Mouse (Mus musculus): ENCODE data around the gene Adamts16.

Adamts16 gene

DNA sequence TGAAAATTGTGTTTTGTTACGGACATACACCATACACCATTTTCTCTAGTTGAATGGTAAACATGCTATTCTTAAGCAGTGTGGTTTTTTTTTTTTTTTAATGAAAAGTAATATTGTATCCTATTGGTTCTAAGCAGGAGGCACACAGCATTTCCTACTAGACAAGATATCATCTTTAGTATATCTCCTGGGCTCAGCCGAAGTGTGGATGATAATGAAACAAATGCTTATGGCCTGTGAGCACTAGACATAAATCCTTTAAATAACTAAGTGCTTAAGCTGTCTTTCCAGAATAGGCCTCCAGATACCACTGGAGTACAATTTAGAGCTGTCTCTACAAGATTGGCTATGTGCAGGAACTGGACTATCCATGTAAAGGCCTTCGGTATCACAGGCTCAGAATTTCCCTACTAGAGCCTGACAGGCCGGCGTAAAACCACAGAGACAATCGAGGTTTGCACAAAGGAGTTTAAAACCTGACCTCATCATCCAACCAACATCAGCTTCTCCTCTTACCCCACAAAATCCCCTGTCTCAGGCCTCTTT, 8.9 kb downstream of the Adamts16 start:
- DNase-seq (ENCODE audit: low read depth), result no peak

GRCm38 (mm10) chr13:70831041-70831440, 10.6 kb downstream of the Adamts16 start:
- no peak for DNase-seq (ENCODE audit: low read depth)

DNA sequence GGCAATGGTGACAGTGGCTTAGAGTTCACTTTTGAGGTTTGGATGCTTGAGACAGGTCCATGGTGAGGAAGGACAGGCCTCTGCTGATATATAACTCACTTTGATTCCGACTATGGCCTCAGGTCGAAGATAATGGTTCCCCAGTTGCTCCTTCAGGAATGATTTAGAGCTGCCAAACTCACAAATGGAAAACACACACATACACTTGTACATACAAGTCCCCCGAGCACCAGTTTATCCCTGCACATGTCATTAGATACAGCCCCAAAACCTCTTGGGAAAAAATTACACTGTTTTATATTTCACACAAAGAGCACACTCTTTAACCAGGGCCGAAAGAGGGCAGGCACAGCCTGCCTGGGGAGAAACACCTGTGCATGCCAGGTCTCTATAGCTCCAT, 14.1 kb downstream of the Adamts16 start:
- DNase-seq (ENCODE audit: low read depth), result no peak

DNA sequence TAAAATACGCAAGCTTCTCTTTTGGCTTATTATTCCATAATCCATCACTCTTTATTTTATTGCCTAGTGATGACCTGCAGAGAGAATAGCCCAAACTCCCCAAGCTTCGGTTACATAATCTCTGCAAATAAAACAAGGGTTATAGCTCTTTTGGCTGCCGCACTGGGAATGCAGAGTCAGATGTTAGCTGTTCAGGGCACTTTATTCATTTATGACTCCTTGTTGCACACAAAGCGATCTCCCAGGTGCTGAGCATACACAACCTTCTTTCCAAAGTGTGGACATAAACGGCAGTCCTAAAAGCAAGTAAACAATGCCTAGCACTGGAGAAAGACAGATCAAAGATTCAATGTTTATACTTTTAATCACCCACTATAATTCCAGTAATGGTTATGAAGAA, 16.3 kb downstream of the Adamts16 start:
- DNase-seq (ENCODE audit: low read depth), result no peak

GRCm38 (mm10) chr13:70823757-70824156, 17.9 kb downstream of the Adamts16 start:
- no peak for DNase-seq (ENCODE audit: low read depth)

GRCm38 (mm10) chr13:70818982-70819381, 22.6 kb downstream of the Adamts16 start:
- no peak for DNase-seq (ENCODE audit: low read depth)

GRCm38 (mm10) chr13:70814423-70814822, 27.2 kb downstream of the Adamts16 start:
- no peak for DNase-seq (ENCODE audit: low read depth)

DNA sequence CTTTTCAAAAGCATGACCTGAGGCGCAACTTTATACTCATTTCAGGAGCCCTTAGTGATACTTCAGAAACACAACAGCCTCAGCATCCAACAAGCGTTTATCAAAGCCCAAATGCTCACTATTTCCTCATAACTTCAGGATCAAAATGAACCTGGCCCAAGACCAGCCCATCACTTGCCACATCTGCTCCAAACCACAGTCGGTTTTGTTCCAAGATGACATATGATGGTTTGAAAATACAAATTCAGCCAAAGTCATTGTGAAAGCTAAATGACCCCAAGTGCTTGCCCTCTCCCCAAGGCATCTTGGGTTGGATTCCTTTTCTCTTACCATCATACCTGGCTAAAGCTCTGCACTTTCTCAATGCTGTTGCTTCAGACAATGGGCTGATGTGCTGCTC, 36.1 kb downstream of the Adamts16 start:
- no peak for DNase-seq (ENCODE audit: low read depth)

DNA sequence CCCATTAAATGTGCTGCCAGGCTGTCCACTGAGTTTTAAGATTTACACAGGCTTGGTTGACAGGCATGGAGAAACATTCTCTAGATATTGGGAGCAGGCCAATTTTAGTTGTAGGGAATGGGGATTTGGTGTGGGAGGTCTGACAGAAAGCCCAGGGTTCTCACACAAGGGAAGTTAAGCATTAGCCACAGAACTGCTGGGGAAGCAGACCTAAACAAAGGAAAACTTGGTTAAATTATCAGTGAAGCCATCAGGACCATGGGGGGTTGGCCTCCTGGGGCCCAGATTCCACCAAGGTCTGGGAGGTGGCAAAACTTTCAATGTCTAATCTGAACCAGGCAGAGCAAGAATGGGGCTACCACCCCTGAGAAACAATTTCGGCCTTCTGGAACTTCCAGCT, 38.8 kb downstream of the Adamts16 start:
- no peak for DNase-seq (ENCODE audit: low read depth)

DNA sequence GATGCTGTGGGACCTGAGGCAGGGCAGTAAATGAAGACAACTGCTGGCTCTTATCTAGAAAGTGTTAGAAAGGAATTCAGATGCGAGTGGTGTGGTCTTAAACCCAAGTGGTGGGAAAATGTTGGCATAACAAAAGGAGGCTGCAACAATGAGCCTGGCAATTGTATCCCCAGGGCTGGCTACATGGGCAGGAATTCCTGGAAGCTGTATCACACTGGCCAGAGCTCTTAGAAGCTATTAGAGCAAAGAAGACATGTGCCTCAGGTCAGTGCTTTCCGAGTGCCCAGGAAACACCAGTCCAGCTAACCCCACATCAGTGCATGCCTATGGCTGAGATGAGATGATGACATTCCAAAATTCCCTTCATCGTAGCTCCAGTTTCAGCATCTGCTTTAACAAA, 42.3 kb downstream of the Adamts16 start:
- DNase-seq (ENCODE audit: low read depth), result no peak

DNA sequence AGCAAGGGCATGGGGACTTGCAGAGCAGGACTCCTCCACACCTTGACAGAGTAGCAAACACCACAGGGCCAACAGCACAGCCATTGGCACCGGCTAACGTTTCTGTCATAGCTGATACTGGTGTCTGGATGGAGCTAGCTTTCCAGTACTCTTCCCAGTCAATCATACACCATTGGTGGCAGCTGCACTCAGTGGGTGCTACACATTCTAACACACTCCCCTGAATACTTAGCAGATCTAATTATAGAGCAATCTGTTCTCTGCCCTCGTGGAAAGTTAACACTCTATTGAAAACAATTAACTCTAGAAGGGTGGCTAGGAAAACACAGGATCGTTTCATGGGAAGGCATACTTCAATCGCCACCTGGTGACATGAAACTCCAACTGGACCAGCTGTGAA, 43.2 kb downstream of the Adamts16 start:
- DNase-seq (ENCODE audit: low read depth), result no peak

DNA sequence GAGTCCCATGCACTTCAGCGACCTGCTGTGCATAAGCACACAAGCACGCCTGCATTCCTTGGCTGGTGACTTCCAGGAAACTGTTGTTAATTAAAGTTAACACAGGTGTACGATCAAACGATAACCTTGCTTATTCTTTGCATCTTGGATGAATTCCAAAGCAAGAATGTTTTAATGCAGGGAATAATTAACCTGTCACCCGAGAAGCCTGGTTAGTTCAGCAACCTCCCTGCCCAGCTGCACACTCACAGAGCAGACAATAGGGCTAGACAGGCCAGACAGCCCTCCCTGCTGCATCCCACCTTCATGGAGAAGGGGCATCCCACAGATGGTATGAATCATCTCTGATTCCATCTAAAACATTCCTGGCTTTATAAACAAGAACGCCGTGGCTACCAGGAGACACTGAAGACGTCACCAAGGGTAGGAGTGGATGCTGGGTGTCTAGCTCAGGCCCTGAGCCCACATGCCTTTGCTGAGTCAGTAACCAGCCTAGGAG, 47.5 kb downstream of the Adamts16 start:
- no peak for DNase-seq (ENCODE audit: low read depth)

- no peak for DNase-seq (ENCODE audit: low read depth)
These were observed 48.0 kb downstream of the Adamts16 start for GRCm38 (mm10) chr13:70793660-70794059.

- DNase-seq (ENCODE audit: low read depth), result no peak
These were observed 48.7 kb downstream of the Adamts16 start for GRCm38 (mm10) chr13:70792950-70793349.

GRCm38 (mm10) chr13:70789806-70790205, 51.8 kb downstream of the Adamts16 start:
- DNase-seq (ENCODE audit: low read depth), result no peak

DNA sequence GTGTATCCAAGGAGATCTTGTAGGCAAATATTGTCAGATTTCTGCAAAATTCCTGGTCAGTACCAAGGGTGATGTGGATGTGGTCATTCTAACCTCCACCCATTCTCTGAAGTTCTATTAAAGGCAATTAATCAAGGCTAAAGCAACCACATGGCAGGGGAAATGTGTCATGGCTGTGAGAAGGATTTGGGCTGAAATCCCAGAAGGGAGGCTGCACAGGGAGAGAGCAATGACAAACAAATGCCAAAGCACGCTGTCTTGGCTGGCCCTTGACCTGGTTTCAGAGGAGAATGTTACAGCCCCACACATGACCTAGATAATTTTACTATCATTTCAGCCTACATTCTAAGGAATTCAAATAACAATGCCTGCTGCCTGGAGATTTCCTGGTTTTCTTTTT, 52.6 kb downstream of the Adamts16 start:
- DNase-seq (ENCODE audit: low read depth), result no peak

GRCm38 (mm10) chr13:70785078-70785477, 56.5 kb downstream of the Adamts16 start:
- DNase-seq (ENCODE audit: low read depth), result no peak

DNA sequence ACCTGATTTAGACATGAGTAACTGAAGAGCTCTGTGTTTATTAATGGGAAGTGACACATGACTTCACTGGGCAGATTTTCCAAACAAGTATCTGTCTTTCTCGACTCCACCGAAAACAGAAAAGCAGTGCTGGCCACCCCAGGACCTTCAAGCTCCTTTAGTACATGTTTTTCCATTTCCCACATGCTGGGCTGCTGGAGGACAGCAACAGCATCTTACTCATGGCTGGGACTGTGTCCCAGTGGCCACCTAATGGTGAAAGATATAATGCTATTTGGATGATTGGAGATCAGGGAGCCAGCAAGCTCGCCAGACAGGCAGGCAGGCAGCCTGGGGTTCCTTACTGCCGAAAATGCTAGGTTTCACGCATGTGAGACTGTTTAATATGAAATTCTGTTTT, 57.5 kb downstream of the Adamts16 start:
- DNase-seq (ENCODE audit: low read depth), result no peak

- DNase-seq (ENCODE audit: low read depth), result no peak
These were observed 61.8 kb downstream of the Adamts16 start for GRCm38 (mm10) chr13:70779781-70780180.

GRCm38 (mm10) chr13:70778872-70779554, 62.6 kb downstream of the Adamts16 start:
- DNase-seq (ENCODE audit: low read depth), result peak; percentile 24

DNA sequence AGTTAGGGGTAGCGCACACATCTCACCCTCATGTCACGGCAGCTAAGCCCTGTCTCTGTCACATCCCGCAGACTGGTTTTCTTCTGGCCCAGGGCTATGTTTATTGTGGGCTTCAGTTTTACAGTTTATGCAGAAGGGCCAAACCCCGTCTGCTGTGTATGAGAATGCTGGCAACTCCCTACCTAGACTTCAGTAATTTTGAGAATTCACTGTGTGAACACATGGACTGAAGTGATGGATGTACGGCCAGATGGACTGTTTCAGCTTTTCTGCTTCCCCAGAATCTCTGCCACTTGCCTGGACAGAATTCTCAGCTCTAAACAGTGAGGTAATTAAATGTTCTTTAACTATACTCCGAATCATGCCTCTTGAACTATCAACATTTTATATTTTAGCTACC, 70.5 kb downstream of the Adamts16 start:
- no peak for DNase-seq (ENCODE audit: low read depth)

GRCm38 (mm10) chr13:70769156-70769555, 72.5 kb downstream of the Adamts16 start:
- DNase-seq (ENCODE audit: low read depth), result no peak

GRCm38 (mm10) chr13:70767462-70767861, 74.1 kb downstream of the Adamts16 start:
- DNase-seq (ENCODE audit: low read depth), result peak; percentile 32

GRCm38 (mm10) chr13:70764682-70765081, 76.9 kb downstream of the Adamts16 start:
- DNase-seq (ENCODE audit: low read depth), result no peak

Data from 416B (cell line).